Mouse (Mus musculus): ENCODE measurements at regions not wholly inside any gene's neighbourhood (a gene's known extent, or its start where the extent isn't known, plus 50 kb on each side); places are given as distances from the start of the nearest gene placed in this dataset.

- TF ChIP-seq EP300 (IDR thresholded peaks at IDR 0.05; ENCODE audit: insufficient read depth, low read depth, low read length) (no peak), CTCF (IDR thresholded peaks at IDR 0.05) (no peak)
Observed at GRCm38 (mm10) chr12:25272114-25272751, 175.3 kb upstream of the Id2 start.
